Mouse (Mus musculus): Measurements from ENCODE around the gene Tescl. TPM values are rescaled to one million over a fixed set of nuclear protein-coding genes. Genes with fewer than 3 reads are reported as not detected.

Gene Tescl
- polyA plus RNA-seq, 1 experiment from 2014 or later, result 0.14 TPM

- Histone ChIP-seq H3K4me3 (no peak overlapping the region), H3K27ac (replicated peaks) (no peak overlapping the region), H3K27me3 (ENCODE audit: low read depth, poor library complexity, severe bottlenecking) (no peaks in the 10 kb centered on the region), H3K36me3 (no peaks in the 10 kb centered on the region), H3K4me1 (peaks cover 13% of the 10 kb centered on the region), H3K9me3 (replicated peaks) (peaks cover 3% of the 10 kb centered on the region; the same call in 1 of the 2 replicates)
- no peak for DNase-seq (ENCODE audit: low spot score)
- WGBS, result 82% methylated on average over 6 of the region's 6 CpGs
Measured at GRCm38 (mm10) chr7:24318942-24319341, 14.8 kb downstream of the Tescl start.

GRCm38 (mm10) chr7:24316567-24317092 is 17.1 kb downstream of the Tescl start, which contains the start of gene Zfp94:
TSS of gene Zfp94 (minus strand) at chr7:24316666.
- H3K4me1 ChIP-seq, result peaks cover 13% of the 10 kb centered on the region
- H3K27me3 ChIP-seq (ENCODE audit: low read depth, poor library complexity, severe bottlenecking), result no peaks in the 10 kb centered on the region
- peaks cover 11% of the 10 kb centered on the region for H3K36me3 ChIP-seq
- H3K4me3 ChIP-seq, result peak within 1 kb of the TSS; percentile 66
- WGBS, result 1% methylated on average over 33 of the region's 33 CpGs
- H3K9me3 ChIP-seq (replicated peaks), result no peaks in the 10 kb centered on the region
- peak within 1 kb of the TSS; percentile 85 for H3K27ac ChIP-seq (replicated peaks)
- DNase-seq (ENCODE audit: low spot score), result peak; percentile 92

- Histone ChIP-seq H3K4me3 (peak overlapping the region; percentile 66), H3K36me3 (peaks cover 18% of the 10 kb centered on the region), H3K9me3 (replicated peaks) (no peaks in the 10 kb centered on the region), H3K27ac (replicated peaks) (peak overlapping the region; percentile 85), H3K27me3 (ENCODE audit: low read depth, poor library complexity, severe bottlenecking) (no peaks in the 10 kb centered on the region), H3K4me1 (peaks cover 13% of the 10 kb centered on the region)
- DNase-seq (ENCODE audit: low spot score), result no peak
- 31% methylated on average over 29 of the region's 29 CpGs for WGBS
Measured at GRCm38 (mm10) chr7:24315726-24316566, 17.8 kb downstream of the Tescl start.

GRCm38 (mm10) chr7:24300771-24301282 is 32.9 kb downstream of the Tescl start, which contains the start of gene Zfp61:
TSS of gene Zfp61 (minus strand) at chr7:24301232.
- 2% methylated on average over 13 of the region's 13 CpGs for WGBS
- Histone ChIP-seq H3K27ac (replicated peaks) (peak within 1 kb of the TSS; percentile 91), H3K4me1 (peaks cover 27% of the 10 kb centered on the region), H3K27me3 (ENCODE audit: low read depth, poor library complexity, severe bottlenecking) (no peaks in the 10 kb centered on the region), H3K4me3 (peak within 1 kb of the TSS; percentile 76), H3K9me3 (replicated peaks) (no peaks in the 10 kb centered on the region), H3K36me3 (peaks cover 56% of the 10 kb centered on the region)
- DNase-seq (ENCODE audit: low spot score), result peak; percentile 86

- H3K36me3 ChIP-seq, result peaks cover 59% of the 10 kb centered on the region
- H3K4me1 ChIP-seq, result peaks cover 27% of the 10 kb centered on the region
- H3K27me3 ChIP-seq (ENCODE audit: low read depth, poor library complexity, severe bottlenecking), result no peaks in the 10 kb centered on the region
- peak overlapping the region; percentile 76 for H3K4me3 ChIP-seq
- peak overlapping the region; percentile 91 for H3K27ac ChIP-seq (replicated peaks)
- H3K9me3 ChIP-seq (replicated peaks), result no peaks in the 10 kb centered on the region
- 1% methylated on average over 18 of the region's 18 CpGs for WGBS
- DNase-seq (ENCODE audit: low spot score), result peak; percentile 34
Measured at GRCm38 (mm10) chr7:24299823-24300481, 33.8 kb downstream of the Tescl start.

GRCm38 (mm10) chr7:24298973-24299708 is 34.6 kb downstream of the Tescl start:
- peaks cover 63% of the 10 kb centered on the region for H3K36me3 ChIP-seq
- WGBS, result under 1% methylated on average over 45 of the region's 47 CpGs

GRCm38 (mm10) chr7:24298635-24298972 is 35.1 kb downstream of the Tescl start:
- Histone ChIP-seq H3K36me3 (peaks cover 65% of the 10 kb centered on the region), H3K4me3 (peak overlapping the region; percentile 76), H3K27me3 (ENCODE audit: low read depth, poor library complexity, severe bottlenecking) (no peaks in the 10 kb centered on the region), H3K4me1 (peaks cover 27% of the 10 kb centered on the region), H3K9me3 (replicated peaks) (no peaks in the 10 kb centered on the region), H3K27ac (replicated peaks) (peak overlapping the region; percentile 91)
- no peak for DNase-seq (ENCODE audit: low spot score)
- 1% methylated on average over 12 of the region's 12 CpGs for WGBS

More at GRCm38 (mm10) chr7:24298973-24299708, 34.6 kb downstream of the Tescl start:
- DNase-seq (ENCODE audit: low spot score), result peak; percentile 83
- H3K27me3 ChIP-seq (ENCODE audit: low read depth, poor library complexity, severe bottlenecking), result no peaks in the 10 kb centered on the region
- no peaks in the 10 kb centered on the region for H3K9me3 ChIP-seq (replicated peaks)
- peak overlapping the region; percentile 76 for H3K4me3 ChIP-seq
- peak overlapping the region; percentile 91 for H3K27ac ChIP-seq (replicated peaks)
- peaks cover 27% of the 10 kb centered on the region for H3K4me1 ChIP-seq

GRCm38 (mm10) chr7:24297361-24298095 is 36.2 kb downstream of the Tescl start:
- Histone ChIP-seq H3K4me3 (peak overlapping the region; percentile 76; the same call in 1 of the 2 replicates), H3K9me3 (replicated peaks) (no peaks in the 10 kb centered on the region), H3K27ac (replicated peaks) (no peak overlapping the region), H3K27me3 (ENCODE audit: low read depth, poor library complexity, severe bottlenecking) (no peaks in the 10 kb centered on the region), H3K36me3 (peaks cover 65% of the 10 kb centered on the region), H3K4me1 (peaks cover 27% of the 10 kb centered on the region)
- no peak for DNase-seq (ENCODE audit: low spot score)
- 94% methylated on average over 15 of the region's 15 CpGs for WGBS

- Histone ChIP-seq H3K27ac (replicated peaks) (no peak overlapping the region), H3K9me3 (replicated peaks) (no peaks in the 10 kb centered on the region), H3K36me3 (peaks cover 65% of the 10 kb centered on the region), H3K4me3 (no peak overlapping the region), H3K27me3 (ENCODE audit: low read depth, poor library complexity, severe bottlenecking) (no peaks in the 10 kb centered on the region), H3K4me1 (peaks cover 27% of the 10 kb centered on the region)
- WGBS, result 95% methylated on average over 7 of the region's 7 CpGs
- no peak for DNase-seq (ENCODE audit: low spot score)
Measured at GRCm38 (mm10) chr7:24296386-24296785, 37.4 kb downstream of the Tescl start.

- Histone ChIP-seq H3K27ac (replicated peaks) (no peak overlapping the region), H3K36me3 (peaks cover 74% of the 10 kb centered on the region), H3K4me1 (peaks cover 20% of the 10 kb centered on the region), H3K27me3 (ENCODE audit: low read depth, poor library complexity, severe bottlenecking) (no peaks in the 10 kb centered on the region), H3K9me3 (replicated peaks) (no peaks in the 10 kb centered on the region), H3K4me3 (no peak overlapping the region)
- 98% methylated on average over 7 of the region's 7 CpGs for WGBS
- DNase-seq (ENCODE audit: low spot score), result no peak
Measured at GRCm38 (mm10) chr7:24295376-24295775, 38.4 kb downstream of the Tescl start.

- no peaks in the 10 kb centered on the region for H3K27me3 ChIP-seq (ENCODE audit: low read depth, poor library complexity, severe bottlenecking)
- H3K27ac ChIP-seq (replicated peaks), result no peak overlapping the region
- peaks cover 13% of the 10 kb centered on the region for H3K4me1 ChIP-seq
- DNase-seq (ENCODE audit: low spot score), result no peak
- no peak overlapping the region for H3K4me3 ChIP-seq
- WGBS, result 92% methylated on average over 4 of the region's 4 CpGs
- H3K9me3 ChIP-seq (replicated peaks), result no peaks in the 10 kb centered on the region
- peaks cover 80% of the 10 kb centered on the region for H3K36me3 ChIP-seq
Measured at GRCm38 (mm10) chr7:24294763-24295162, 39.0 kb downstream of the Tescl start.

Data from midbrain, embryonic 10.5 days (tissue).